Mouse (Mus musculus) erythroblast, embryonic 14.5 days (primary cell): ENCODE results near the gene Arhgap30.

Experiments
- GATA1 ChIP-seq: IDR thresholded peaks from 2 replicates; pipeline ENCODE4 v1.6.1; 2012; ENCODE audit warnings: low read length, inconsistent platforms, mixed read lengths
- TAL1 ChIP-seq: IDR thresholded peaks from 3 replicates; pipeline ENCODE4 v1.6.1; 2012; ENCODE audit warnings: low read length, inconsistent platforms, mixed read lengths

GRCm38 (mm10) chr1:171344715-171345114, 44.0 kb upstream of the Arhgap30 start:
- no peak for TF ChIP-seq GATA1
- no peak for TF ChIP-seq TAL1
